Mouse (Mus musculus): Measurements from ENCODE around the gene Trp53rkb. TPM values are rescaled to one million over a fixed set of nuclear protein-coding genes. Genes with fewer than 3 reads are reported as not detected.
"Not testable (repeated sequence)": the region's sequence is repeated elsewhere in the genome, so short reads cannot be mapped to it uniquely, and the experiment has no call there.

Gene Trp53rkb
- polyA plus RNA-seq (2012; rRNA removed), result 3.7 and 4.0 TPM in 2 replicates

GRCm38 (mm10) chr2:166792355-166792754 lies at the start of gene Trp53rkb:
Gene Trp53rkb, plus strand, starts transcription at chr2:166792531.
- TF ChIP-seq CTCF (conservative IDR thresholded peaks at IDR 0.05; ENCODE audit: insufficient read depth, insufficient read length, low read depth, low read length) (no peak), POLR2A (IDR thresholded peaks at IDR 0.05; ENCODE audit: low read depth, low read length) (no peak)
- Histone ChIP-seq H3K27me3 (replicated peaks; ENCODE audit: control insufficient read depth, insufficient read depth, low read length) (no peaks in the 10 kb centered on the region), H3K4me3 (ENCODE audit: insufficient read depth, low read depth, low read length) (peak within 1 kb of the TSS; percentile 84), H3K27ac (ENCODE audit: insufficient read depth, low read depth, low read length) (peak within 1 kb of the TSS; percentile 72), H3K4me1 (ENCODE audit: control insufficient read depth, insufficient read depth, low read length) (peaks cover 7% of the 10 kb centered on the region), H3K36me3 (ENCODE audit: control insufficient read depth, insufficient read depth, low read length) (no peaks in the 10 kb centered on the region)
- no peak for DNase-seq
- WGBS, result 85% methylated on average over 5 of the region's 5 CpGs

GRCm38 (mm10) chr2:166743504-166743903 lies 48.8 kb upstream of the Trp53rkb start:
- 64% methylated on average over 4 of the region's 4 CpGs for WGBS
- no peak for DNase-seq
- Histone ChIP-seq H3K27me3 (replicated peaks; ENCODE audit: control insufficient read depth, insufficient read depth, low read length) (no peaks in the 10 kb centered on the region), H3K27ac (ENCODE audit: insufficient read depth, low read depth, low read length) (no peak overlapping the region), H3K36me3 (ENCODE audit: control insufficient read depth, insufficient read depth, low read length) (no peaks in the 10 kb centered on the region), H3K4me3 (ENCODE audit: insufficient read depth, low read depth, low read length) (no peak overlapping the region), H3K4me1 (ENCODE audit: control insufficient read depth, insufficient read depth, low read length) (no peaks in the 10 kb centered on the region)
- TF ChIP-seq CTCF (conservative IDR thresholded peaks at IDR 0.05; ENCODE audit: insufficient read depth, insufficient read length, low read depth, low read length) (no peak), POLR2A (IDR thresholded peaks at IDR 0.05; ENCODE audit: low read depth, low read length) (no peak)

GRCm38 (mm10) chr2:166744433-166744832 lies 47.9 kb upstream of the Trp53rkb start:
- WGBS, result 64% methylated on average over 7 of the region's 7 CpGs
- peak; percentile 70 for DNase-seq
- H3K4me3 ChIP-seq (ENCODE audit: insufficient read depth, low read depth, low read length), result no peak overlapping the region
- H3K27ac ChIP-seq (ENCODE audit: insufficient read depth, low read depth, low read length), result no peak overlapping the region
- H3K4me1 ChIP-seq (ENCODE audit: control insufficient read depth, insufficient read depth, low read length), result no peaks in the 10 kb centered on the region
- H3K27me3 ChIP-seq (replicated peaks; ENCODE audit: control insufficient read depth, insufficient read depth, low read length), result no peaks in the 10 kb centered on the region
- TF ChIP-seq CTCF (conservative IDR thresholded peaks at IDR 0.05; ENCODE audit: insufficient read depth, insufficient read length, low read depth, low read length) (no peak), POLR2A (IDR thresholded peaks at IDR 0.05; ENCODE audit: low read depth, low read length) (no peak)
- no peaks in the 10 kb centered on the region for H3K36me3 ChIP-seq (ENCODE audit: control insufficient read depth, insufficient read depth, low read length)

GRCm38 (mm10) chr2:166745849-166746248 lies 46.5 kb upstream of the Trp53rkb start:
- 77% methylated on average over 9 of the region's 9 CpGs for WGBS

GRCm38 (mm10) chr2:166746261-166746913 lies 45.9 kb upstream of the Trp53rkb start:
- 43% methylated on average over 14 of the region's 14 CpGs for WGBS
- not testable (repeated sequence) for H3K27me3 ChIP-seq (replicated peaks; ENCODE audit: control insufficient read depth, insufficient read depth, low read length); H3K4me3 ChIP-seq (ENCODE audit: insufficient read depth, low read depth, low read length); H3K27ac ChIP-seq (ENCODE audit: insufficient read depth, low read depth, low read length); H3K36me3 ChIP-seq (ENCODE audit: control insufficient read depth, insufficient read depth, low read length); H3K4me1 ChIP-seq (ENCODE audit: control insufficient read depth, insufficient read depth, low read length)
- DNase-seq, result peak; percentile 46

More at GRCm38 (mm10) chr2:166745849-166746248, 46.5 kb upstream of the Trp53rkb start:
- Histone ChIP-seq H3K4me1 (ENCODE audit: control insufficient read depth, insufficient read depth, low read length) (no peaks in the 10 kb centered on the region), H3K27ac (ENCODE audit: insufficient read depth, low read depth, low read length) (no peak overlapping the region), H3K27me3 (replicated peaks; ENCODE audit: control insufficient read depth, insufficient read depth, low read length) (no peaks in the 10 kb centered on the region), H3K36me3 (ENCODE audit: control insufficient read depth, insufficient read depth, low read length) (no peaks in the 10 kb centered on the region), H3K4me3 (ENCODE audit: insufficient read depth, low read depth, low read length) (no peak overlapping the region)
- no peak for DNase-seq
- TF ChIP-seq CTCF (conservative IDR thresholded peaks at IDR 0.05; ENCODE audit: insufficient read depth, insufficient read length, low read depth, low read length), result no peak
- TF ChIP-seq POLR2A (IDR thresholded peaks at IDR 0.05; ENCODE audit: low read depth, low read length), result no peak

GRCm38 (mm10) chr2:166750620-166751191 lies 41.6 kb upstream of the Trp53rkb start:
- no peak overlapping the region for H3K4me3 ChIP-seq (ENCODE audit: insufficient read depth, low read depth, low read length)
- TF ChIP-seq POLR2A (IDR thresholded peaks at IDR 0.05; ENCODE audit: low read depth, low read length) (no peak), CTCF (conservative IDR thresholded peaks at IDR 0.05; ENCODE audit: insufficient read depth, insufficient read length, low read depth, low read length) (no peak)
- no peaks in the 10 kb centered on the region for H3K4me1 ChIP-seq (ENCODE audit: control insufficient read depth, insufficient read depth, low read length)
- DNase-seq, result no peak
- H3K27ac ChIP-seq (ENCODE audit: insufficient read depth, low read depth, low read length), result no peak overlapping the region
- H3K36me3 ChIP-seq (ENCODE audit: control insufficient read depth, insufficient read depth, low read length), result no peaks in the 10 kb centered on the region
- WGBS, result 90% methylated on average over 6 of the region's 6 CpGs
- H3K27me3 ChIP-seq (replicated peaks; ENCODE audit: control insufficient read depth, insufficient read depth, low read length), result no peaks in the 10 kb centered on the region

- TF ChIP-seq CTCF (conservative IDR thresholded peaks at IDR 0.05; ENCODE audit: insufficient read depth, insufficient read length, low read depth, low read length) (no peak), POLR2A (IDR thresholded peaks at IDR 0.05; ENCODE audit: low read depth, low read length) (no peak)
- no peaks in the 10 kb centered on the region for H3K4me1 ChIP-seq (ENCODE audit: control insufficient read depth, insufficient read depth, low read length)
- no peak overlapping the region for H3K27ac ChIP-seq (ENCODE audit: insufficient read depth, low read depth, low read length)
- WGBS, result 77% methylated on average over 4 of the region's 4 CpGs
- no peak for DNase-seq
- no peak overlapping the region for H3K4me3 ChIP-seq (ENCODE audit: insufficient read depth, low read depth, low read length)
- H3K36me3 ChIP-seq (ENCODE audit: control insufficient read depth, insufficient read depth, low read length), result no peaks in the 10 kb centered on the region
- no peaks in the 10 kb centered on the region for H3K27me3 ChIP-seq (replicated peaks; ENCODE audit: control insufficient read depth, insufficient read depth, low read length)
Measured at GRCm38 (mm10) chr2:166754194-166754593, 38.1 kb upstream of the Trp53rkb start.
